Mouse (Mus musculus): ENCODE data around the gene Gon7. TPM values are rescaled to one million over a fixed set of nuclear protein-coding genes. Genes with fewer than 3 reads are reported as not detected.

Gon7 gene
- polyA plus RNA-seq, 1 experiment from 2014 or later: 30.8 TPM

DNA sequence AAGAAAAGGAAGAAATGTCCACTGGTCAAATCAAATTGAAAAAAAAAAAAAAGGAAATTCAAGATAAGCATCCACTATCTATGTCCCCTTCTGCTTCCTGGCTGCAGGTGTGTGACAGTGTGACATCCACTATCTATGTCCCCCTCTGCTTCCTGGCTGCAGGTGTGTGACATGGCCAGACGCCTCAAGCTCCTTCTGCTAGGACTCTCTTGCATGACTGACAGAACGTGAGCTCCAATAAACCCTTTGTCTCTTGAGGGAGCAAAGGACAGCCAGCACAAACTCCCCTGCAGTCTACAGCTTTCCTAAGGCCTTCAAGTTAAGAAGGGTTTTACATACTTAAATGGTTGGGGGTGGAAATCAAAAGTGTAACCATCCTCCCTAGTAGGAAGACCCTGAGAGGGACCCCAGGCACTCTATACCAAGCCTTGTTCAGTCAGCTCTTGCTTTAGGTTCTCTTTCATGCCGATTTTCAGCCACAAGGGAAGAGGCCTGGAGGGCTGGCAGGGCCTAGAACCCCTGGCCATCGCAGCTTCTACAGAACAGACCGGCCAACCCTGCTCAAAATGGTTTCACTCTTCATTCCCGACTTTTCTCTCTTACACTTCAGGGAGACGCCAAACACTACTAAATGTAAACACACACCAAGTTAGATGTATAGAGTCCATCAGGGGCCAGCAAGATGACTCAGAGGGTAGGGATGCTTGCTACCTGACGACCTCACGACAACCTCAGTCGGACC is 42.8 kb downstream of the Gon7 start:
- Histone ChIP-seq H3K36me3 (no peaks in the 10 kb centered on the region), H3K27me3 (replicated peaks) (no peaks in the 10 kb centered on the region), H3K4me3 (replicated peaks) (no peak overlapping the region), H3K4me2 (replicated peaks) (no peak overlapping the region), H3K27ac (no peak overlapping the region), H3K4me1 (replicated peaks) (0 out of 2 replicates have a peak, but pooled peaks cover 10% of the 10 kb centered on the region), H3K9ac (no peak overlapping the region), H3K9me3 (no peaks in the 10 kb centered on the region)
- no peak for ATAC-seq
- WGBS: 80% methylated on average over 10 of the region's 10 CpGs

DNA sequence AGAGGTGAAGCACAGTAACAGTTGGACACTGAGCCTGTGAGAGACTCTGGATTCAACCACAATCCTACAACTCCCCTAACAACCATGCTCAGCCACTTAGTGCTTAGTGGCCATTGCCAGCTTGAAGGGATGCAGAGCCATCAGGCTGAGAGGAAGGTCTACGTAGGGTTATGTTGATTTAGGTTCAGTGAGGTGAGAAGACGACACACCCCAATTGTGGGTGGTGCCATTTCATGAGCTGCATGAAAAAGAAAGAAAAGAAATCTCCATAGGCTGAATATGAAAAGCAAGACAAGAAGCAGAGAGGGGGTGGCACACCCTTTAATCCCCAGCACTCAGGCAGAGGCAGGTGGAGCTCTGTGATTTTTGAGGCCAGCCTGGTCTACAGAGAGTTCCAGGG is 43.5 kb downstream of the Gon7 start:
- no peak overlapping the region for H3K4me2 ChIP-seq (replicated peaks)
- no peaks in the 10 kb centered on the region for H3K9me3 ChIP-seq
- ATAC-seq: no peak
- 0 out of 2 replicates have a peak, but pooled peaks cover 10% of the 10 kb centered on the region for H3K4me1 ChIP-seq (replicated peaks)
- WGBS: 65% methylated on average over 2 of the region's 2 CpGs
- no peak overlapping the region for H3K4me3 ChIP-seq (replicated peaks)
- H3K27ac ChIP-seq: no peak overlapping the region
- H3K9ac ChIP-seq: no peak overlapping the region
- no peaks in the 10 kb centered on the region for H3K27me3 ChIP-seq (replicated peaks)
- H3K36me3 ChIP-seq: no peaks in the 10 kb centered on the region

DNA sequence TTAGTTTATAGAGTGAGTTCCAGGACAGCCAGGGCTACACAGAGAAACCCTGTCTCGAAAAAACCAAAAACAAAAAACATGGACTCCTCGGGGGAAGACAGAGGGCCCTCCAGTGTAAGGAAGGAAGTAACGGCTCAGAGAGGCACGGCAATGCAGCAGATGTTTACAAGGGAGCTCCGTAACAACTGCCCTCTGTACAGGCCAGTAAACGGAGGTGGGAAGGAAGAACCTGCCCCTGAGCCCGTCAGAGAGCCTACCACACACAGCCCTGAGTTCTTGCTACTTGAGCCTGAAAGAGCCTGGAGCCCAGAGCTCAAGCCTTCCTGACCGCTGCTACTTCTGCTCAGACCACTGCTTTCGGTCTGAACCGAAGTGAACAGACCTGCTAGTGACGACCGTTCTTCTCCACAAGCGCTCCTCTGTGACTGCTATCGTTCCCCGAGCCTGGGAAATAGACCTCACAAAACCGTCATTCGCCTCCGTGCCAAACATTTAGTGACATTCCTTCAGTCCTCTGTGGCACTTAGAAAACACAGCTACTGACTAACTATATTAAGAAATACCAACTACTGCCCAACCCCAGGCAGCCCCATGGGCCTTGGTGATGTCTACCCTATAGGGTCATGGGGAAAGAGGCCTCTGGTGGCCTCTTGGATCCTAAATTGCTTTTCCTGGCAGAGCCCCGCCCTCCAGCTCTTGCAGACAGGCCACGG is 44.3 kb downstream of the Gon7 start:
- no peak for ATAC-seq
- Histone ChIP-seq H3K4me3 (replicated peaks) (no peak overlapping the region), H3K27ac (no peak overlapping the region), H3K9me3 (no peaks in the 10 kb centered on the region), H3K36me3 (no peaks in the 10 kb centered on the region), H3K9ac (no peak overlapping the region), H3K4me1 (replicated peaks) (0 out of 2 replicates have a peak, but pooled peaks cover 10% of the 10 kb centered on the region), H3K4me2 (replicated peaks) (no peak overlapping the region), H3K27me3 (replicated peaks) (no peaks in the 10 kb centered on the region)
- WGBS: 62% methylated on average over 20 of the region's 20 CpGs

DNA sequence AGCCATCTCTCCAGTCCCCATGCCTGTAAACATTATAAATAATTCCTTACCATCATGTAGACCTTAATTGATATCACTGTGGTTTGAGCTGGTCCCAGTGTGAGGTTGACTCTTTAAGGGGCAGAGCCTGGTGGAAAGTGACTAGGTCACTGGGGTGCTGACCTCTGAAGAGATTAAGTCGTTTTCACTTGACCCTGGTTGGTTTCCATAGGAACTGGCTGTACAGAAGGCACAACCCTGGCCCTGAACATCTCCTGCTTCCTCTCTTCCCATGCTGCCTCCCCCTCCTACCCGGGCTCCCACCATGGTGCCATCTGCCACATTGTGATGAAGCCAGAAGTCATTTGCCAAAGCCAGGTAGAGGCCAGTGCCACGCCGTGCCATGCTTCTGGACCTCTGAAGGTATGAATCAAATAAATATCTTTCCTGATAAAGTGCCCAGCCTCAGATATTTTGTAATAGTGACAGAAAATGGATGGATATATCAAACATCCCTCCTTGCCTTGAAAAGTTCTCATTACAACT is 46.7 kb downstream of the Gon7 start:
- 60% methylated on average over 4 of the region's 4 CpGs for WGBS
- Histone ChIP-seq H3K27me3 (replicated peaks) (no peaks in the 10 kb centered on the region), H3K9ac (no peak overlapping the region), H3K27ac (no peak overlapping the region), H3K9me3 (no peaks in the 10 kb centered on the region), H3K4me3 (replicated peaks) (no peak overlapping the region), H3K4me1 (replicated peaks) (0 out of 2 replicates have a peak, but pooled peaks cover 21% of the 10 kb centered on the region), H3K36me3 (no peaks in the 10 kb centered on the region), H3K4me2 (replicated peaks) (no peak overlapping the region)
- ATAC-seq: no peak

DNA sequence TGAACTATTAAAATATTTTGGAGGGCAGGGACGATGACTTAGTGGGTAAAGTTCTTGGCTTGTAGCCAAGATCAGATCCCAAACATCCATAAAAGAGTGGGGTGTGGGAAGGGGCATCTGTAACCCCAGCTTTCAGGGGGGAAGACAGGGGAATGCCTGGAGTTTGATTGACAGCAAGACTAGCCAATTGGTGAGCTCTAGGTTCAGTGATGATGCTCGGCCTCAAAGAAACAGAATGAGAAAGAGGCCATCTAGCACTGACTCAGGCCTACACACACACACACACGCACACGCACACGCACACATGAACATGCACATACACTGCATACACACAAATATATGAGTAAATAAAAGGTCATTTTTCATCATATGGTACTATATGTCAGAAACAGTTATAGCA is 47.7 kb downstream of the Gon7 start:
- H3K27me3 ChIP-seq (replicated peaks): no peaks in the 10 kb centered on the region
- H3K9me3 ChIP-seq: no peaks in the 10 kb centered on the region
- peaks cover 26% of the 10 kb centered on the region; the same call in 1 of the 2 replicates for H3K4me1 ChIP-seq (replicated peaks)
- H3K27ac ChIP-seq: no peak overlapping the region
- no peak for ATAC-seq
- no peak overlapping the region for H3K4me3 ChIP-seq (replicated peaks)
- H3K4me2 ChIP-seq (replicated peaks): no peak overlapping the region
- 86% methylated on average over 5 of the region's 5 CpGs for WGBS
- H3K9ac ChIP-seq: no peak overlapping the region
- H3K36me3 ChIP-seq: no peaks in the 10 kb centered on the region

DNA sequence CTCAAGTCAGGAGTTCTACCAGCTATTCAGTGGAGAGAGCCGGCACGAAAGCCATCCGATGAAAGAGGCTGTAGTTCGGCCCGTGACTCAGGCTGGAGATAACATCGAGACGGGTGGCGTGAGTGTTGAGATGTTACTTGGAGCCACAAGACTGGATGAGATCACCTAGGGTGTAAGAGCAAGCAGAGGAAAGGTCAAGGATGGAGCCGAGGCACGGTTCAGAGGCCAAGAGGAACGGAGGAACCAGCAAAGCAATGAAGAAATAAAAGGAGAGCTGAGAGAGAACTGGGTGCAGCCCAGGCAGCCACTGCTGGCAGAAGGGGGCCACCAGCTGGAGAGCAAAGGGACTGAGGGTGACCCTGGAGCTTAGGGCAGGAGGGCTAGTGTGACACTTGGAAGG is 49.4 kb downstream of the Gon7 start:
- no peak overlapping the region for H3K4me2 ChIP-seq (replicated peaks)
- WGBS: 63% methylated on average over 11 of the region's 11 CpGs

DNA sequence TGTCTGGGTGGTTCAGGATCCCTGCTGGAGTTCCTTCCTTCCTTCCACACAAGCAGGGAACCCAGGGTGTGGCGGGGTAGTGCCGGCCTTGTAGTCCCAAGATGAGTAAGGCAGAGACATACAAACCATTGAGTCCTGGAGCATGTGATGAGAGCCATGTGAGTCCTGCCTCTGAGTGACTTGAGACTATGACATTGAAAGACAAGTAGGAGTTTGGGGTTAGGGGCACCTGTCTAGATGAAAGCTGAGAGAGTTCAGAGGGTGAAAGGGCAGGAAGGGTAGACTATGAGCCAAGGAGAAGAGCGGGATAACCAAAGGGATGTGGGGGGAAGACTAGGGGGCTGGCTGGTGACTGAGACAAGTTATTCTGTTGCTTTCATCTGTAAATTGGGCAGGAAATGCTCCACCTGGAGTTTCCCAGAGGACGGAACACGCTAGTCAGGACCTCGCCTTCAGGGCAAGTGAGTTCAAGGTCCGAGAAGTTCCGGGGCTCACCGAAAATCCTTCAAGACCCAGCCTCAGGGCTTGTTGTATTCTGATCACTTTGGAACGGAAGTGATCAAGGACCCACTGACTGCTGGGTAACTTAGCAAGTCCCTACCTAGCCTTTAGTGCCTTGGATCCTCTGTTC is 50.7 kb downstream of the Gon7 start:
- Histone ChIP-seq H3K4me3 (replicated peaks) (no peak overlapping the region), H3K27me3 (replicated peaks) (no peaks in the 10 kb centered on the region), H3K36me3 (no peaks in the 10 kb centered on the region), H3K9ac (no peak overlapping the region), H3K9me3 (no peaks in the 10 kb centered on the region), H3K27ac (no peak overlapping the region), H3K4me1 (replicated peaks) (peaks cover 33% of the 10 kb centered on the region), H3K4me2 (replicated peaks) (no peak overlapping the region)
- no peak for ATAC-seq
- WGBS: 86% methylated on average over 10 of the region's 10 CpGs

More for the DNA sequence above, 49.4 kb downstream of the Gon7 start:
- Histone ChIP-seq H3K4me1 (replicated peaks) (peaks cover 32% of the 10 kb centered on the region), H3K9me3 (no peaks in the 10 kb centered on the region), H3K4me3 (replicated peaks) (no peak overlapping the region), H3K36me3 (no peaks in the 10 kb centered on the region), H3K27me3 (replicated peaks) (no peaks in the 10 kb centered on the region), H3K9ac (no peak overlapping the region), H3K27ac (peak overlapping the region; percentile 36; the same call in 1 of the 2 replicates)
- ATAC-seq: peak; percentile 13; the same call in 1 of the 2 replicates

DNA sequence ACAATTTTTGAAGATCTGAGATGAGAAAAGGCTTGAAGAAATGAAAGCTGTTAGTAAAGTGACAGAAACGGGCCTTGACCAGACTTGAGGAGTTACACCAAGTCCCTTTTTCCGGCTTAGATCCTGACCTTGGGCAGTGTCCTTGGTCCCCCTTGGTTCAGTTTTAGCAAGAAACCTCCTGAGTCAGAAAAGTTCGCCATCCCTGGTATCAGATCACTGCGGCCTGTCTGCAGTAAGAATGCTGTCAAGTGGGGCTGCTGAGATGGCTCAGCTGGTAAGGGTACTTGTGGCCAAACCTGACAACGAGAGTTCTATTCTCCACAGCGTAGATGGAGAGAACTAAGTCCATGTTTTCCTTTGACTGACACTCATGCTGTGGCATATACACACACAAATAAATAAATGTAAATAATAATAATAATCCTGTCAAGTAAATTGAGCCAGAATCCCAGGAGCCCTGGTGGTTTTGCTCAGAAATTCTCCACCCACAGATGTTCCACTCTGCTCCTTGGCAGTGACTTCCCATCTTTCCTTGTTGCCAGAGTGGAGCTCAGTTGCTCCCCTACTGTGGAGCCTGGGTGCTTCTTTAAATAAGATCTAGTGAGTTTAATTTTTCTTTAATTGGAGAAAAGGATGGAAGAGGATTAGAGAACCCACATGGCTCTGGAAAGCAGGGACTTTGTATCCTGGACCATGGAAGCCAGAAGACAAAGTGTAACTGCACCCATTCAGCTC is 51.5 kb downstream of the Gon7 start:
- Histone ChIP-seq H3K4me1 (replicated peaks) (peaks cover 33% of the 10 kb centered on the region), H3K4me3 (replicated peaks) (no peak overlapping the region), H3K36me3 (no peaks in the 10 kb centered on the region), H3K27ac (no peak overlapping the region), H3K9ac (peak overlapping the region; percentile 84; the same call in 1 of the 2 replicates), H3K4me2 (replicated peaks) (peak overlapping the region; percentile 95), H3K9me3 (no peaks in the 10 kb centered on the region), H3K27me3 (replicated peaks) (no peaks in the 10 kb centered on the region)
- 73% methylated on average over 6 of the region's 6 CpGs for WGBS
- no peak for ATAC-seq

DNA sequence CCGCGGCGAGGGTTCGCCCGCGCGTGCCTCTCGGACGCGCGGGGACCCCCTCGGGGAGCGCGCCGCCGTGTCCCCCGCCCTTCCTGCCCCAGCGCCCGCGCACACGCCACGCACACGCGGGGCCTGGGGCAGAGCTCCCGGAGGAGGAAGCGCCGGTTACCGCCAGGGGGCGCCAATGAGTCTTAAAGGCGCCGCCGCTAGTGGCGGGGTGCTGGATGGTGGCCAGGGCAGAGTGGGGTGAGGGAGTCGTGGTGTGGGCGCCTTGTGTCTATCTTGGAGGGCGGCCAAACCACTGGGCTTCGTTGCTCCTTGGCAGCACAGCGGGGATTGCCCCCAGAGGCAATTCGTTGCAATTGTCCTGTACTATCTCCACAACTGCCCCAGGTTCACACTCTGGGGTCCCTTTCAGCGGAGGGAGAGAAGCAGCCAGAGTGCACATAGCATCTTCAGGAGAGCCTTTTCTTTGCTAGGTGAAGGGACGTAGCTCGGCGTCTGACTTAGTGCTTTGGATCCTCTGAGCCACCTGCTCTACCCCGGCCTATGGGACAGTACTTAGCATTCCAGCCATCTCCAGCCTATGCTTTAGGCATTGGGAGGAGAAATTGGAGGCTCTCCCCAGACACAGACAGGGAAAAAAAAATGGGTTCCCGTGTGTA is 52.3 kb downstream of the Gon7 start:
- WGBS: 3% methylated on average over 45 of the region's 45 CpGs
- H3K9me3 ChIP-seq: no peaks in the 10 kb centered on the region
- peak; percentile 82 for ATAC-seq
- no peaks in the 10 kb centered on the region for H3K36me3 ChIP-seq
- peak overlapping the region; percentile 86 for H3K4me3 ChIP-seq (replicated peaks)
- peak overlapping the region; percentile 90 for H3K27ac ChIP-seq
- H3K9ac ChIP-seq: peak overlapping the region; percentile 84
- peaks cover 33% of the 10 kb centered on the region for H3K4me1 ChIP-seq (replicated peaks)
- no peaks in the 10 kb centered on the region for H3K27me3 ChIP-seq (replicated peaks)
- H3K4me2 ChIP-seq (replicated peaks): peak overlapping the region; percentile 95

DNA sequence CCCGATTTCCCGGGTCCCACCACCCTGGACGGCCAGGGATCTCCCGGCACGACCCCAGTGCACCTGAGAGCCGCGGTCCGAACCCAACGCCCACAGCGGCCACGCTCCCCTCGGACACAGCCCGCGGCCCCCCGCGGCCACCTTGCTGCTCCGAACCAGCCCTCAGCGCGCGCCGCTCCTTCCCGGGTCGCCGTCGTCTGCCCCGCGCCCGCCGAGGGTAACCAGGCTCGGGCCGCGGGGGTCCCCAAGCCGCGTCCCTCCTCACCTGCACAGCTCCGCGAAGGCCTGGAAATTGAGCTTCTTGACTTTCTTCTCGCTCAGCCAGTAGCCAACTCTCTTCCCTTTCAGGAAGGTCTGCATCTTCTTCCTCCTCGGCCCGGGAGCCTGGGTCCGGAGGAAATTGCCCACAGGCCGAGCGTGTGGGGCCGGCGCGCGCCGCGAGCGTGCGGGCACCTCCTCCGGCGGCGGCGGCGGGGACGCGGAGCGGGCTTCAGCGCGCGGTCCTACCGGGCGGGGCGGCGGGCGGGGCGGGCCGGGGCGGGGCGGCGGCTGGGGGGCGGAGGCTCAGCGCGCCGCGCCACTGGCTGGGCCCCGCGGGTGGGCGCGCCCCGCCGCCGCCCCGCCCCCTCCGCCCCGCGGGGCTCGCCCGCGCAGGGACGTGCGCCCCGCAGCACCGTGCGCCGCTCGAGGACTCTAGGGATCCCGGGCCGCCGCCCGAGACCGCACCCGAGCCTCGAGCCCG is 53.0 kb downstream of the Gon7 start, which contains the start of gene Itpk1:
TSS of gene Itpk1 (minus strand) at position 474 of the 742 bp plus-strand sequence.
- H3K4me2 ChIP-seq (replicated peaks): peak within 1 kb of the TSS; percentile 95
- peaks cover 33% of the 10 kb centered on the region for H3K4me1 ChIP-seq (replicated peaks)
- WGBS: under 1% methylated on average over 83 of the region's 105 CpGs

More for the DNA sequence above, 53.0 kb downstream of the Gon7 start, which contains the start of gene Itpk1:
- peak within 1 kb of the TSS; percentile 90 for H3K27ac ChIP-seq
- H3K27me3 ChIP-seq (replicated peaks): no peaks in the 10 kb centered on the region
- peak; percentile 93 for ATAC-seq
- H3K9me3 ChIP-seq: no peaks in the 10 kb centered on the region
- no peaks in the 10 kb centered on the region for H3K36me3 ChIP-seq
- H3K4me3 ChIP-seq (replicated peaks): peak within 1 kb of the TSS; percentile 86
- peak within 1 kb of the TSS; percentile 84 for H3K9ac ChIP-seq

All from intestine, embryonic 15.5 days (tissue).